Mouse (Mus musculus) layer of hippocampus, adult 18-20 months (tissue): ENCODE measurements around the gene Ube2f. TPM values are rescaled to one million over a fixed set of nuclear protein-coding genes. Genes with fewer than 3 reads are reported as not detected.

Experiments
- total RNA-seq, 2 experiments: library from RNA; stranded (reverse); gene quantifications; 2 replicates each; pipeline ENCODE4 v1.2.3; 2021

The Ube2f gene
- total RNA-seq, 2 experiments from 2014 or later, result 45.8 to 48.8 TPM

Other genes with a start within 250 kb of the Ube2f start
- under 1 TPM in 1 of 2 experiments, not detected in 1; 0.10 TPM for gene Rbm44, start 105.2 kb upstream of the Ube2f start, total RNA-seq
- gene Ramp1, start 70.5 kb upstream of the Ube2f start, total RNA-seq, result 10 to 100 TPM; 58.6 to 64.0 TPM
- 10 to 100 TPM; 18.0 to 22.3 TPM for gene Scly, start 48.0 kb downstream of the Ube2f start, total RNA-seq
- under 1 TPM in 1 of 2 experiments, not detected in 1; 0.07 TPM for gene Espnl, start 71.8 kb downstream of the Ube2f start, total RNA-seq
- under 1 TPM in 1 of 2 experiments, not detected in 1; 0.10 TPM for gene Klhl30, start 100.7 kb downstream of the Ube2f start, total RNA-seq
- not detected for gene Erfe, start 116.1 kb downstream of the Ube2f start, total RNA-seq
- 10 to 100 TPM; 62.3 to 63.0 TPM for gene Ilkap, start 148.5 kb downstream of the Ube2f start, total RNA-seq
- 10 to 100 TPM; 13.1 to 16.4 TPM for gene Hes6, start 163.7 kb downstream of the Ube2f start, total RNA-seq
- 10 to 100 TPM; 32.2 to 35.2 TPM for gene Per2, start 209.0 kb downstream of the Ube2f start, total RNA-seq
- 10 to 100 TPM; 14.3 to 14.6 TPM for gene Traf3ip1, start 244.3 kb downstream of the Ube2f start, total RNA-seq